Mouse (Mus musculus): ENCODE results near the gene Gm15127. TPM values are rescaled to one million over a fixed set of nuclear protein-coding genes. Genes with fewer than 3 reads are reported as not detected.
"Not testable (repeated sequence)": the region's sequence is repeated elsewhere in the genome, so short reads cannot be mapped to it uniquely, and the experiment has no call there.

The Gm15127 gene
- not detected in 2 replicates for polyA plus RNA-seq (2012; rRNA removed)

- not testable (repeated sequence) for H3K4me1 ChIP-seq (ENCODE audit: control insufficient read depth, insufficient read depth, low read length); H3K4me3 ChIP-seq (replicated peaks; ENCODE audit: extremely low read depth, low read depth, low read length); DNase-seq
- WGBS: 67% methylated on average over 3 of the region's 4 CpGs
These were observed at the start of gene Gm15127 for GRCm38 (mm10) chrX:148663298-148663697. Gm15127 (plus strand) TSS chrX:148663598.

GRCm38 (mm10) chrX:148615053-148615452 is 48.3 kb upstream of the Gm15127 start, which contains the start of gene Gm8334:
Gm8334 (minus strand) TSS chrX:148615153.
- 89% methylated on average over 4 of the region's 7 CpGs for WGBS
- not testable (repeated sequence) for DNase-seq; H3K4me3 ChIP-seq (replicated peaks; ENCODE audit: extremely low read depth, low read depth, low read length); H3K4me1 ChIP-seq (ENCODE audit: control insufficient read depth, insufficient read depth, low read length)

GRCm38 (mm10) chrX:148676290-148676689 is 12.9 kb downstream of the Gm15127 start:
- DNase-seq; H3K4me1 ChIP-seq (ENCODE audit: control insufficient read depth, insufficient read depth, low read length); H3K4me3 ChIP-seq (replicated peaks; ENCODE audit: extremely low read depth, low read depth, low read length): not testable (repeated sequence)
- WGBS: 15% methylated on average over 1 of the region's 1 CpGs

Other genes starting within 250 kb of the Gm15127 start
- not detected in 2 replicates for gene Gm15114, start 174.6 kb upstream of the Gm15127 start, polyA plus RNA-seq (2012; rRNA removed)
- not detected in 2 replicates for gene Gm8334, start 48.4 kb upstream of the Gm15127 start, polyA plus RNA-seq (2012; rRNA removed)
- not detected in 2 replicates for gene Luzp4, start 194.0 kb downstream of the Gm15127 start, polyA plus RNA-seq (2012; rRNA removed)